In genomic region chr2:124792633-124793036, GRCm38 (mm10) we compare ENCODE assay signal across 10 mouse cellular contexts.
DNase-seq lines count a peak whose midpoint lies in the region; ATAC-seq lines count a peak whose summit lies in the region.
"Had no signal": no experiment of that assay in that cellular context is flagged by ENCODE, and none has a peak within 500 bp of the region (broad histone marks: within the 10 kb centered on the region; RNA-seq: fewer than 3 reads in every experiment).

No protein-coding gene starts in this region.

- no peak overlapping the region for H3K4me3 ChIP-seq in limb, embryonic 13.5 days
- H3K4me3 ChIP-seq in limb, embryonic 10.5 days: no peak overlapping the region
- H3K4me3 ChIP-seq in embryonic facial prominence, embryonic 10.5 days: no peak overlapping the region
- no peak overlapping the region for H3K4me3 ChIP-seq in neural tube, embryonic 13.5 days
- no peak overlapping the region for H3K4me3 ChIP-seq in kidney, embryonic 14.5 days (ENCODE audit: low read length)
- H3K4me3 ChIP-seq: heart, adult 2 months had no signal

- H3K27ac ChIP-seq in limb, embryonic 13.5 days: no peak overlapping the region
- H3K27ac ChIP-seq in limb, embryonic 10.5 days: no peak overlapping the region
- no peak overlapping the region for H3K27ac ChIP-seq in embryonic facial prominence, embryonic 10.5 days (replicated peaks)
- H3K27ac ChIP-seq in neural tube, embryonic 13.5 days (replicated peaks): no peak overlapping the region
- no peak overlapping the region for H3K27ac ChIP-seq in kidney, embryonic 14.5 days (ENCODE audit: low read depth, low read length)
- H3K27ac ChIP-seq: heart, adult 2 months had no signal

- no peaks in the 10 kb centered on the region for H3K4me1 ChIP-seq in limb, embryonic 13.5 days
- 0 out of 2 replicates have a peak, but pooled peaks cover 5% of the 10 kb centered on the region for H3K4me1 ChIP-seq in limb, embryonic 10.5 days
- no peaks in the 10 kb centered on the region for H3K4me1 ChIP-seq in embryonic facial prominence, embryonic 10.5 days
- peaks cover 14% of the 10 kb centered on the region; the same call in 1 of the 2 replicates for H3K4me1 ChIP-seq in neural tube, embryonic 13.5 days (replicated peaks)
- H3K4me1 ChIP-seq in kidney, embryonic 14.5 days (ENCODE audit: control insufficient read depth, insufficient read depth, low read length): no peaks in the 10 kb centered on the region

- no peak overlapping the region for H3K4me2 ChIP-seq in limb, embryonic 13.5 days (replicated peaks)
- no peak overlapping the region for H3K4me2 ChIP-seq in neural tube, embryonic 13.5 days
- H3K4me2 ChIP-seq in kidney, embryonic 14.5 days (replicated peaks; ENCODE audit: low read depth, low read length): no peak overlapping the region

- H3K36me3 ChIP-seq in limb, embryonic 13.5 days: no peaks in the 10 kb centered on the region
- H3K36me3 ChIP-seq in limb, embryonic 10.5 days: no peaks in the 10 kb centered on the region
- H3K36me3 ChIP-seq in embryonic facial prominence, embryonic 10.5 days (replicated peaks): no peaks in the 10 kb centered on the region
- no peaks in the 10 kb centered on the region for H3K36me3 ChIP-seq in neural tube, embryonic 13.5 days
- no peaks in the 10 kb centered on the region for H3K36me3 ChIP-seq in kidney, embryonic 14.5 days (ENCODE audit: control insufficient read depth, insufficient read depth, low read length)

- no peak overlapping the region for H3K9ac ChIP-seq in limb, embryonic 13.5 days
- H3K9ac ChIP-seq in neural tube, embryonic 13.5 days: no peak overlapping the region
- H3K9ac ChIP-seq in kidney, embryonic 14.5 days (ENCODE audit: low read depth, low read length): no peak overlapping the region

- peak; percentile 69 for ATAC-seq in limb, embryonic 13.5 days (ENCODE audit: low FRiP score, low read depth)
- ATAC-seq in neural tube, embryonic 13.5 days (ENCODE audit: low read depth): peak; percentile 72
- ATAC-seq in kidney, embryonic 14.5 days (ENCODE audit: low FRiP score, low TSS enrichment): no peak

- no peaks in the 10 kb centered on the region for H3K27me3 ChIP-seq in limb, embryonic 13.5 days
- H3K27me3 ChIP-seq in limb, embryonic 10.5 days (ENCODE audit: low read depth, poor library complexity, severe bottlenecking): no peaks in the 10 kb centered on the region
- H3K27me3 ChIP-seq in embryonic facial prominence, embryonic 10.5 days (replicated peaks; ENCODE audit: low read depth, poor library complexity, severe bottlenecking): no peaks in the 10 kb centered on the region
- no peaks in the 10 kb centered on the region for H3K27me3 ChIP-seq in neural tube, embryonic 13.5 days
- H3K27me3 ChIP-seq in kidney, embryonic 14.5 days (ENCODE audit: control insufficient read depth, insufficient read depth, low read length): no peaks in the 10 kb centered on the region

- no peak for DNase-seq in limb, embryonic 10.5 days (ENCODE audit: low spot score)
- DNase-seq in cerebellum, adult 11 months: peak; percentile 74
- DNase-seq in embryonic facial prominence, embryonic 10.5 days (ENCODE audit: low spot score): peak; percentile 13
- no peak for DNase-seq in adrenal gland, postnatal 36 days
- DNase-seq: adrenal gland, postnatal 14 days; heart, adult 2 months; thymus, adult 2 months had no signal

- no peaks in the 10 kb centered on the region for H3K9me3 ChIP-seq in limb, embryonic 13.5 days
- H3K9me3 ChIP-seq in limb, embryonic 10.5 days (replicated peaks): no peaks in the 10 kb centered on the region
- no peaks in the 10 kb centered on the region for H3K9me3 ChIP-seq in embryonic facial prominence, embryonic 10.5 days
- H3K9me3 ChIP-seq in neural tube, embryonic 13.5 days: no peaks in the 10 kb centered on the region
- no peaks in the 10 kb centered on the region for H3K9me3 ChIP-seq in kidney, embryonic 14.5 days (ENCODE audit: control insufficient read depth, low read length)

- WGBS in limb, embryonic 13.5 days: 47% methylated on average over 7 of the region's 7 CpGs
- WGBS in limb, embryonic 10.5 days: 74% methylated on average over 7 of the region's 7 CpGs
- WGBS in embryonic facial prominence, embryonic 10.5 days: 59% methylated on average over 7 of the region's 7 CpGs
- 23% methylated on average over 7 of the region's 7 CpGs for WGBS in neural tube, embryonic 13.5 days
- 59% methylated on average over 7 of the region's 7 CpGs for WGBS in kidney, embryonic 14.5 days

Comparison
In these comparisons a context has a peak if more than half of its experiments do, and no peak if none do; other contexts are left out.
1. DNase-seq: peak in cerebellum, adult 11 months (single experiment) and embryonic facial prominence, embryonic 10.5 days (single experiment); none in limb, embryonic 10.5 days (single experiment) and adrenal gland, postnatal 36 days (0 of 2).